Mouse (Mus musculus) forebrain, embryonic 10.5 days (tissue): ENCODE measurements around the gene Tmem189. TPM values are rescaled to one million over a fixed set of nuclear protein-coding genes. Genes with fewer than 3 reads are reported as not detected.
A peak's percentile ranks its signal among the peaks of the same experiment; 100 is the strongest.
"Not testable (repeated sequence)": the region's sequence is repeated elsewhere in the genome, so short reads cannot be mapped to it uniquely, and the experiment has no call there.

Experiments
- DNase-seq: peaks from one replicate; pipeline ENCODE4 v3.0.0-alpha.2; 2017; ENCODE audit warnings: low spot score; ENCODE audit errors: extremely low spot score
- H3K27ac ChIP-seq: fragments of 300-500 bp; sonication (generic); 2 replicates; pipeline ENCODE4 v1.5.1; 2016; ENCODE audit warnings: mild to moderate bottlenecking
- H3K27me3 ChIP-seq: fragments of 300-500 bp; sonication (generic); 2 replicates; pipeline ENCODE4 v1.6.1; 2016; ENCODE audit warnings: mild to moderate bottlenecking; ENCODE audit not compliant: poor library complexity, severe bottlenecking
- H3K36me3 ChIP-seq: fragments of 300-500 bp; sonication (generic); replicated peaks from 2 replicates; pipeline ENCODE4 v1.6.1; 2016; ENCODE audit warnings: mild to moderate bottlenecking, moderate library complexity
- H3K4me1 ChIP-seq: fragments of 300-500 bp; sonication (generic); 2 replicates; pipeline ENCODE4 v1.6.1; 2016
- H3K4me3 ChIP-seq: fragments of 300-500 bp; sonication (generic); 2 replicates; pipeline ENCODE4 v1.5.1; 2016; ENCODE audit warnings: mild to moderate bottlenecking, moderate library complexity
- H3K9me3 ChIP-seq: fragments of 300-500 bp; sonication (generic); 2 replicates; pipeline ENCODE4 v1.6.1; 2016; ENCODE audit warnings: mild to moderate bottlenecking, moderate library complexity
- WGBS: fragments of 180-500 bp; shearing (Covaris S2); methylation state at CpG from one replicate; pipeline ENCODE4 v1.1.7; 2016; 5-methylcytosine and 5-hydroxymethylcytosine counted together
- polyA plus RNA-seq: library from polyadenylated mRNA; unstranded; fragments of >200 nt; fragmentation: Nextera tagmentation; extraction: Ambion mirVana; gene quantifications from 2 replicates; pipeline ENCODE4 v1.2.1, GENCODE M21; 2016

The Tmem189 gene
- polyA plus RNA-seq, 1 experiment from 2014 or later = 31.5 TPM

DNA sequence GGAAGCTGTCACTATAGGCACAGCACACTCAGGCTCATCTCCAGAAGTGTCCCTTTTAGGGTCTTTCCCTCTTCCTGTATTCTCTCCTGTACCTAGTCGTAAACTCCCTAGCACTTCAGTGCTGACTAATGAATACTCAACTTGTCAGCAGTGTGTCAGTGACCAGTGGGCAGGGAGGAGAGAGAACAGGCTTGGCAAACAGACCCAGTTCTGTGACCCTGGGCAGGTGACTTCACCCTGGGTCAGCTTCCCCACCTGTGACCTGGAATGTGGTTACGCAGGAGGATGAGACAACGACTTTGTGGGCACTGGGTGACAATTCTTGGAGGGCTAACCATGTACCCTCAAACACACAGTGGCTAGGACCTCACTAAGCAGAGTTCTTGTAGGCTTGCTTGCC lies 72.6 kb downstream of the Tmem189 start:
- H3K27me3 ChIP-seq = no peaks in the 10 kb centered on the region
- H3K36me3 ChIP-seq = peaks cover 87% of the 10 kb centered on the region
- no peak overlapping the region for H3K27ac ChIP-seq
- H3K9me3 ChIP-seq = peaks cover 8% of the 10 kb centered on the region; the same call in 1 of the 2 replicates
- DNase-seq = no peak
- no peak overlapping the region for H3K4me3 ChIP-seq
- WGBS = 98% methylated on average over 3 of the region's 3 CpGs
- H3K4me1 ChIP-seq = peaks cover 9% of the 10 kb centered on the region

DNA sequence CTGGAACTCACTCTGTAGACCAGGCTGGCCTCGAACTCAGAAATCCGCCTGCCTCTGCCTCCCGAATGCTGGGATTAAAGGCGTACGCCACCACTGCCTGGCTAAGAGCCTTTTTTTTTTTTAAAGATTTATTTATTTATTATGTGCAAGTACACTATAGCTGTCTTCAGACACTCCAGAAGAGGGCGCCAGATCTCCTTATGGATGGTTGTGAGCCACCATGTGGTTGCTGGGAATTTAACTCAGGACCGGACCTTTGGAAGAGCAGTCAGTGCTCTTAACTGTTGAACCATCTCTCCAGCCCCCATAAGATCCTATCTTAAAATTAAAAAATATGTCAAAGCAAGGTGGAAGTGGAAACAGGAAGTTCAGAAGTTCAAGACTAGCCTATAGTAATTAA lies 76.3 kb downstream of the Tmem189 start:
- H3K9me3 ChIP-seq, DNase-seq, H3K4me3 ChIP-seq, H3K4me1 ChIP-seq, H3K27ac ChIP-seq, H3K27me3 ChIP-seq: not testable (repeated sequence)
- WGBS = 89% methylated on average over 7 of the region's 7 CpGs
- H3K36me3 ChIP-seq = peaks cover 94% of the 10 kb centered on the region

DNA sequence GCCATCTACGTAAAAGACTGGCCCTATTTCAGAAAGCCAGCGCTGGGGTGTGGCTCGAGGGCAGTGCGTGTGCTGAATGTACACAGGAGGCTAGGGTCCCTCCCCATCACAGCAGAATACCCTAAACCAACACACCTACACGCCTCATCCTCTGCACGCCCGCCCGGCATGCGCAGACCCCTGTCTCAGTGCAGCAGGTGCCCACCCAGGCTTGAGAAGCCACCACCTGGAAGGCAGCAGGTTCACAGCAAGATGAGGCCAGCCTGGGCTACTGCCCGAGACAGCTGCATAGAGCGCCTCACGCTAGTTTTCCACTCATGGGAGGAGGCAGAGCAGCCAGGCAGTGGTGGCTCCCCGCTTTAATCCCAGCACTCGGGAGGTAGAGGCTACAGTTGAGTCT lies 77.5 kb downstream of the Tmem189 start:
- H3K27me3 ChIP-seq = no peaks in the 10 kb centered on the region
- H3K4me3 ChIP-seq = no peak overlapping the region
- H3K36me3 ChIP-seq = peaks cover 88% of the 10 kb centered on the region
- WGBS = 92% methylated on average over 14 of the region's 14 CpGs
- H3K4me1 ChIP-seq = no peaks in the 10 kb centered on the region
- no peak for DNase-seq
- H3K27ac ChIP-seq = 0 out of 2 replicates have a peak overlapping the region, but pooled peaks have one; percentile 22
- H3K9me3 ChIP-seq = peaks cover 8% of the 10 kb centered on the region; the same call in 1 of the 2 replicates

DNA sequence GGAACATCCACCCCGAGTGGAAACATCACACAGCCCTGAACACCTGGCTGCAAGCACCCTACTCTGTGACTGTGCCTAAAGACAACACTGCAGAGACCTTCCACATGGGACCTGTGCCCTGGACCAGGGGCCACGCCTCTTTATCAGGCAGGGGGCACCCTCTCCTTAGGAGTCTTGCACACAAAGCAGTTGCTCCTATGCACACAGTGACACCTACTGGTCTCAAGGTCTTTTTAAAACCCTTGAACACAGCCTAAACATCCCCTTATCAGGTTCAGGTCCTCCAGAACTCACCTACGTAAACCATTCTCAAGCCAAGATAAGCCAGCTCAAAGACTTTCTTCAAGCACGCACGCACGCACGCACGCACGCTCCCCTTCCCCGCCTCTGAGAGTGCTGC lies 78.3 kb downstream of the Tmem189 start:
- 92% methylated on average over 10 of the region's 10 CpGs for WGBS
- no peak for DNase-seq
- Histone ChIP-seq H3K9me3 (peaks cover 8% of the 10 kb centered on the region; the same call in 1 of the 2 replicates), H3K36me3 (peaks cover 88% of the 10 kb centered on the region), H3K4me1 (no peaks in the 10 kb centered on the region), H3K4me3 (no peak overlapping the region), H3K27me3 (no peaks in the 10 kb centered on the region), H3K27ac (no peak overlapping the region)

GRCm38 (mm10) chr2:167606745-167607123 lies 82.9 kb downstream of the Tmem189 start:
- peaks cover 22% of the 10 kb centered on the region for H3K4me1 ChIP-seq
- peaks cover 16% of the 10 kb centered on the region; the same call in 1 of the 2 replicates for H3K27me3 ChIP-seq
- peaks cover 44% of the 10 kb centered on the region for H3K36me3 ChIP-seq
- no peaks in the 10 kb centered on the region for H3K9me3 ChIP-seq
- WGBS = 94% methylated on average over 4 of the region's 4 CpGs
- H3K4me3 ChIP-seq = no peak overlapping the region
- H3K27ac ChIP-seq = no peak overlapping the region
- no peak for DNase-seq

- WGBS = 79% methylated on average over 17 of the region's 17 CpGs
- Histone ChIP-seq H3K36me3 (peaks cover 38% of the 10 kb centered on the region), H3K4me3 (no peak overlapping the region), H3K4me1 (peaks cover 22% of the 10 kb centered on the region), H3K27me3 (peaks cover 16% of the 10 kb centered on the region; the same call in 1 of the 2 replicates), H3K9me3 (no peaks in the 10 kb centered on the region), H3K27ac (no peak overlapping the region)
- no peak for DNase-seq
These were observed 83.5 kb downstream of the Tmem189 start for GRCm38 (mm10) chr2:167605817-167606744.

- WGBS = 27% methylated on average over 11 of the region's 11 CpGs
These were observed 84.3 kb downstream of the Tmem189 start for GRCm38 (mm10) chr2:167605178-167605794.

DNA sequence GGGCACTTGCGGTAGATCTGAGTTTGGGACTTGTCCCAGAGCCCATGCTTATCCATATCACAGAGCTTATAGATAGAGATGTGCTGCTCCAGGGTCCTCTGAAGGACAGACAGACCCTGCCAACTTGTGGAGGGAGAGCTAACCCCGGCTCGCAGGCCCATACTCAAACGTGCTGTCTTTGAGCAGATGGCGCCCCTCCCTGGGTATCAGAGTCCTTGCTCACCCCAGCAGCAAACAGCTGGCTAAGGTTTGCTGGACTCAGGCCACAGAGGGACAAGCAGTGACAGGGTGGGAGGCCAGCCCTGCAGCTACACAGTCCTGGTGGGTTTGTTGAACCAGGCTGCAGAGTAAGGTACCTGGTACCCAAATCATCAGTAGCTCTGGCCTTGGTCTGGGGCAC lies 86.6 kb downstream of the Tmem189 start:
- DNase-seq = no peak
- 51% methylated on average over 5 of the region's 5 CpGs for WGBS

More at GRCm38 (mm10) chr2:167605178-167605794, 84.3 kb downstream of the Tmem189 start:
- Histone ChIP-seq H3K27me3 (peaks cover 21% of the 10 kb centered on the region; the same call in 1 of the 2 replicates), H3K27ac (0 out of 2 replicates have a peak overlapping the region, but pooled peaks have one; percentile 6), H3K4me3 (no peak overlapping the region), H3K36me3 (peaks cover 30% of the 10 kb centered on the region), H3K4me1 (peaks cover 24% of the 10 kb centered on the region), H3K9me3 (no peaks in the 10 kb centered on the region)
- DNase-seq = peak; percentile 87

GRCm38 (mm10) chr2:167602364-167602763 lies 87.3 kb downstream of the Tmem189 start:
- Histone ChIP-seq H3K9me3 (no peaks in the 10 kb centered on the region), H3K36me3 (peaks cover 13% of the 10 kb centered on the region), H3K4me1 (peaks cover 46% of the 10 kb centered on the region), H3K4me3 (no peak overlapping the region), H3K27ac (no peak overlapping the region), H3K27me3 (peaks cover 44% of the 10 kb centered on the region)
- WGBS = 81% methylated on average over 2 of the region's 2 CpGs
- DNase-seq = no peak

More for the DNA sequence above, 86.6 kb downstream of the Tmem189 start:
- H3K27me3 ChIP-seq = peaks cover 38% of the 10 kb centered on the region
- H3K36me3 ChIP-seq = peaks cover 16% of the 10 kb centered on the region
- peak overlapping the region; percentile 48; the same call in 1 of the 2 replicates for H3K27ac ChIP-seq
- H3K4me3 ChIP-seq = no peak overlapping the region
- H3K4me1 ChIP-seq = peaks cover 40% of the 10 kb centered on the region
- no peaks in the 10 kb centered on the region for H3K9me3 ChIP-seq

- Histone ChIP-seq H3K27me3 (peaks cover 62% of the 10 kb centered on the region), H3K4me1 (peaks cover 64% of the 10 kb centered on the region), H3K4me3 (no peak overlapping the region), H3K9me3 (no peaks in the 10 kb centered on the region), H3K36me3 (no peaks in the 10 kb centered on the region), H3K27ac (peak overlapping the region; percentile 30; the same call in 1 of the 2 replicates)
- DNase-seq = no peak
- 77% methylated on average over 8 of the region's 8 CpGs for WGBS
These were observed 89.1 kb downstream of the Tmem189 start for GRCm38 (mm10) chr2:167600481-167600995.

DNA sequence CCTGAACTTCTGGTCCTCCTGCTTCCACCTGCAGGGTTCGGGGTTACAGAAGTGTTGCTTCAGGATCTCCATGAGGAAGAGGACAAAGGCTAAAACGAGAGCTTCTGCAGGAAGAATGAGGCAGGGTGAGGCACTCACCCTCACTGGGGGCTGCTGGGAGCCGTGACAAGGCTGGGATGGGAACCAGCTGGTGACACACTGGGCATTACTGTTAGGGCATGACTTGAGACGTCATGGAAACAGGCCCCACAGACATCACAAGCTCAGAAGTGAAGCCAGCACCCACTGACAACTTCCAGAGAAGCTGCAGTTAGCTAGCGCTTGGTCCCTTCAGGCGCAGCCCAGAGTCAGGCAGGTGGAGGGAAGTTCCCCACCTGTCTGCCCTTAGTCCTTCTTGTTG lies 89.7 kb downstream of the Tmem189 start:
- Histone ChIP-seq H3K27ac (0 out of 2 replicates have a peak overlapping the region, but pooled peaks have one; percentile 30), H3K27me3 (peaks cover 65% of the 10 kb centered on the region), H3K9me3 (no peaks in the 10 kb centered on the region), H3K4me1 (peaks cover 64% of the 10 kb centered on the region), H3K4me3 (no peak overlapping the region), H3K36me3 (no peaks in the 10 kb centered on the region)
- DNase-seq = no peak
- whole genome bisulfite sequencing = 71% methylated on average over 6 of the region's 6 CpGs

DNA sequence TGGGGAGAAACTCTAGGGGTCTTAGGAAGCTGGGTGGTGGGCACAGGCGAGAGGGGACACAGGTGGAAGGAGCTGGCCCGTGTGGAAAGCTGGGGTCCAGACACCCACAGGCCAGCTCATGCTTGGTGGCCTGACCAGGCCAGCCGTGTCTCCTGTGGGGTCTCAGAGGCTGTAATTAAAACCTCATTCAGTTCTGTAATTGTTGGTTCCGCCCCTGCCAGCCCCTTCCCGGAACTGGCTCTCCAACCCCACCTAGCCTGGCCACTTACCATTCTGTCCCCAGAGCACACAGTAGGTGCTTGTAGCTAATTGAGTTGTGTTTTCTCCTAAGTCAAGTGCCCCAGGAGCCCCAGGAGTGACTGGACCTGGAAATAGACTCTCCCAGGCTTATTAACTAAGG lies 90.4 kb downstream of the Tmem189 start:
- H3K27me3 ChIP-seq = peaks cover 60% of the 10 kb centered on the region

More for the DNA sequence above, 90.4 kb downstream of the Tmem189 start:
- Histone ChIP-seq H3K27ac (no peak overlapping the region), H3K4me3 (no peak overlapping the region), H3K4me1 (peaks cover 67% of the 10 kb centered on the region), H3K36me3 (no peaks in the 10 kb centered on the region), H3K9me3 (no peaks in the 10 kb centered on the region)
- 61% methylated on average over 5 of the region's 5 CpGs for WGBS
- DNase-seq = no peak
